Mouse (Mus musculus): ENCODE data around the gene Ephb3. TPM values are rescaled to one million over a fixed set of nuclear protein-coding genes. Genes with fewer than 3 reads are reported as not detected.

The Ephb3 gene
- polyA plus RNA-seq, 1 experiment from 2014 or later: 0.34 TPM

GRCm38 (mm10) chr16:21192509-21193354 is 11.8 kb upstream of the Ephb3 start:
- Histone ChIP-seq H3K4me1 (ENCODE audit: insufficient read depth) (no peaks in the 10 kb centered on the region), H3K4me2 (ENCODE audit: low read depth, low read length) (no peak overlapping the region), H3K27ac (ENCODE audit: low read depth) (no peak overlapping the region), H3K9me3 (ENCODE audit: low read length) (no peaks in the 10 kb centered on the region), H3K27me3 (ENCODE audit: insufficient read depth, low read length) (no peaks in the 10 kb centered on the region), H3K4me3 (ENCODE audit: low read depth, low read length) (no peak overlapping the region), H3K36me3 (replicated peaks; ENCODE audit: insufficient read depth, low read length) (no peaks in the 10 kb centered on the region), H3K9ac (replicated peaks) (no peak overlapping the region)
- DNase-seq (no peak), ATAC-seq (no peak)
- no peak for TF ChIP-seq EP300 (IDR thresholded peaks at IDR 0.05; ENCODE audit: low read depth)
- peak; percentile 77 for TF ChIP-seq CTCF (IDR thresholded peaks at IDR 0.05; ENCODE audit: low read depth)
- WGBS (ENCODE audit: insufficient replicate concordance): 33% methylated on average over 7 of the region's 7 CpGs

- no peaks in the 10 kb centered on the region for H3K27me3 ChIP-seq (ENCODE audit: insufficient read depth, low read length)
- WGBS (ENCODE audit: insufficient replicate concordance): 74% methylated on average over 12 of the region's 12 CpGs
- DNase-seq (no peak), ATAC-seq (no peak)
- no peak overlapping the region for H3K27ac ChIP-seq (ENCODE audit: low read depth)
- H3K9me3 ChIP-seq (ENCODE audit: low read length): no peaks in the 10 kb centered on the region
- no peaks in the 10 kb centered on the region for H3K36me3 ChIP-seq (replicated peaks; ENCODE audit: insufficient read depth, low read length)
- no peak overlapping the region for H3K9ac ChIP-seq (replicated peaks)
- TF ChIP-seq EP300 (IDR thresholded peaks at IDR 0.05; ENCODE audit: low read depth): no peak
- no peak for TF ChIP-seq CTCF (IDR thresholded peaks at IDR 0.05; ENCODE audit: low read depth)
- no peaks in the 10 kb centered on the region for H3K4me1 ChIP-seq (ENCODE audit: insufficient read depth)
- H3K4me3 ChIP-seq (ENCODE audit: low read depth, low read length): no peak overlapping the region
- H3K4me2 ChIP-seq (ENCODE audit: low read depth, low read length): no peak overlapping the region
Measured at GRCm38 (mm10) chr16:21194182-21194581, 10.4 kb upstream of the Ephb3 start.

- DNase-seq: no peak
- Histone ChIP-seq H3K9ac (replicated peaks) (no peak overlapping the region), H3K4me2 (ENCODE audit: low read depth, low read length) (no peak overlapping the region), H3K27ac (ENCODE audit: low read depth) (no peak overlapping the region), H3K9me3 (ENCODE audit: low read length) (no peaks in the 10 kb centered on the region), H3K27me3 (ENCODE audit: insufficient read depth, low read length) (no peaks in the 10 kb centered on the region), H3K4me1 (ENCODE audit: insufficient read depth) (no peaks in the 10 kb centered on the region), H3K36me3 (replicated peaks; ENCODE audit: insufficient read depth, low read length) (no peaks in the 10 kb centered on the region), H3K4me3 (ENCODE audit: low read depth, low read length) (no peak overlapping the region)
- no peak for ATAC-seq
- WGBS (ENCODE audit: insufficient replicate concordance): 65% methylated on average over 8 of the region's 8 CpGs
- TF ChIP-seq CTCF (IDR thresholded peaks at IDR 0.05; ENCODE audit: low read depth) (no peak), EP300 (IDR thresholded peaks at IDR 0.05; ENCODE audit: low read depth) (no peak)
Measured at GRCm38 (mm10) chr16:21195260-21195866, 9.2 kb upstream of the Ephb3 start.

- Histone ChIP-seq H3K27me3 (ENCODE audit: insufficient read depth, low read length) (0 out of 2 replicates have a peak, but pooled peaks cover 1% of the 10 kb centered on the region), H3K27ac (ENCODE audit: low read depth) (no peak overlapping the region), H3K36me3 (replicated peaks; ENCODE audit: insufficient read depth, low read length) (no peaks in the 10 kb centered on the region), H3K4me3 (ENCODE audit: low read depth, low read length) (no peak overlapping the region), H3K4me1 (ENCODE audit: insufficient read depth) (no peaks in the 10 kb centered on the region), H3K9me3 (ENCODE audit: low read length) (no peaks in the 10 kb centered on the region), H3K4me2 (ENCODE audit: low read depth, low read length) (no peak overlapping the region), H3K9ac (replicated peaks) (no peak overlapping the region)
- WGBS (ENCODE audit: insufficient replicate concordance): 76% methylated on average over 3 of the region's 3 CpGs
- ATAC-seq: no peak
- no peak for DNase-seq
- no peak for TF ChIP-seq CTCF (IDR thresholded peaks at IDR 0.05; ENCODE audit: low read depth)
- no peak for TF ChIP-seq EP300 (IDR thresholded peaks at IDR 0.05; ENCODE audit: low read depth)
Measured at GRCm38 (mm10) chr16:21196576-21196975, 8.0 kb upstream of the Ephb3 start.

- no peak overlapping the region for H3K4me2 ChIP-seq (ENCODE audit: low read depth, low read length)
- H3K4me1 ChIP-seq (ENCODE audit: insufficient read depth): no peaks in the 10 kb centered on the region
- no peak overlapping the region for H3K9ac ChIP-seq (replicated peaks)
- TF ChIP-seq CTCF (IDR thresholded peaks at IDR 0.05; ENCODE audit: low read depth) (no peak), EP300 (IDR thresholded peaks at IDR 0.05; ENCODE audit: low read depth) (no peak)
- no peak for ATAC-seq
- H3K27me3 ChIP-seq (ENCODE audit: insufficient read depth, low read length): 0 out of 2 replicates have a peak, but pooled peaks cover 7% of the 10 kb centered on the region
- no peaks in the 10 kb centered on the region for H3K36me3 ChIP-seq (replicated peaks; ENCODE audit: insufficient read depth, low read length)
- no peaks in the 10 kb centered on the region for H3K9me3 ChIP-seq (ENCODE audit: low read length)
- DNase-seq: no peak
- H3K27ac ChIP-seq (ENCODE audit: low read depth): no peak overlapping the region
- 44% methylated on average over 4 of the region's 4 CpGs for WGBS (ENCODE audit: insufficient replicate concordance)
- H3K4me3 ChIP-seq (ENCODE audit: low read depth, low read length): no peak overlapping the region
Measured at GRCm38 (mm10) chr16:21197542-21197941, 7.0 kb upstream of the Ephb3 start.

- ATAC-seq (no peak), DNase-seq (no peak)
- Histone ChIP-seq H3K9ac (replicated peaks) (no peak overlapping the region), H3K4me1 (ENCODE audit: insufficient read depth) (no peaks in the 10 kb centered on the region), H3K4me2 (ENCODE audit: low read depth, low read length) (no peak overlapping the region), H3K4me3 (ENCODE audit: low read depth, low read length) (no peak overlapping the region), H3K36me3 (replicated peaks; ENCODE audit: insufficient read depth, low read length) (no peaks in the 10 kb centered on the region), H3K27me3 (ENCODE audit: insufficient read depth, low read length) (0 out of 2 replicates have a peak, but pooled peaks cover 7% of the 10 kb centered on the region), H3K9me3 (ENCODE audit: low read length) (no peaks in the 10 kb centered on the region), H3K27ac (ENCODE audit: low read depth) (no peak overlapping the region)
- no peak for TF ChIP-seq CTCF (IDR thresholded peaks at IDR 0.05; ENCODE audit: low read depth)
- no peak for TF ChIP-seq EP300 (IDR thresholded peaks at IDR 0.05; ENCODE audit: low read depth)
- WGBS (ENCODE audit: insufficient replicate concordance): 71% methylated on average over 7 of the region's 7 CpGs
Measured at GRCm38 (mm10) chr16:21198006-21198405, 6.5 kb upstream of the Ephb3 start.

All from liver, postnatal 0 days (tissue).